Mouse (Mus musculus) MEL (cell line): Measurements from ENCODE around the gene Mybpc2. TPM values are rescaled to one million over a fixed set of nuclear protein-coding genes. Genes with fewer than 3 reads are reported as not detected.

Experiments
- DNase-seq: peaks from one replicate; pipeline ENCODE4 v3.0.0; 2011; ENCODE audit warnings: low read depth, low spot score
- H3K27ac ChIP-seq: 2 replicates; pipeline ENCODE4 v1.5.1; 2012; ENCODE audit warnings: low read depth, mild to moderate bottlenecking, control low read depth, low read length, moderate library complexity; ENCODE audit not compliant: control insufficient read depth
- H3K27me3 ChIP-seq, 2 experiments: fragments of 150-350 bp in 1 of 2; sonication (generic) in 1 of 2; 2 replicates each; pipeline ENCODE4 v1.6.1; 2012; ENCODE audit warnings: low read length in 2 of 2, mild to moderate bottlenecking in 2 of 2, improper control_type of control experiment in 1 of 2, moderate library complexity in 1 of 2; ENCODE audit not compliant: insufficient read depth in 2 of 2, control insufficient read depth in 1 of 2
- H3K36me3 ChIP-seq, 2 experiments: 2 replicates each; pipeline ENCODE4 v1.6.1; 2012 to 2014; ENCODE audit warnings: low read length in 2 of 2, improper control_type of control experiment in 1 of 2, inconsistent platforms in 1 of 2, mild to moderate bottlenecking in 1 of 2; ENCODE audit not compliant: insufficient read depth in 2 of 2, control insufficient read depth in 1 of 2
- H3K4me1 ChIP-seq, 2 experiments: fragments of 150-350 bp in 1 of 2; sonication (generic) in 1 of 2; 2 replicates each; pipeline ENCODE4 v1.6.1; 2012; ENCODE audit warnings: low read length in 2 of 2, improper control_type of control experiment in 1 of 2, mild to moderate bottlenecking in 1 of 2; ENCODE audit not compliant: insufficient read depth in 2 of 2, control insufficient read depth in 1 of 2
- H3K4me3 ChIP-seq, 2 experiments: fragments of 150-350 bp in 1 of 2; sonication (generic) in 1 of 2; 2 replicates each; pipeline ENCODE4 v1.5.1; 2012; ENCODE audit warnings: low read depth in 2 of 2, low read length in 2 of 2, mild to moderate bottlenecking in 2 of 2, moderate library complexity in 2 of 2, control low read depth in 1 of 2, improper control_type of control experiment in 1 of 2; ENCODE audit not compliant: control insufficient read depth in 1 of 2, insufficient read depth in 1 of 2
- H3K79me2 ChIP-seq: 2 replicates; pipeline ENCODE4 v1.6.1; 2012; ENCODE audit warnings: mild to moderate bottlenecking, low read length, moderate library complexity; ENCODE audit not compliant: control insufficient read depth, poor library complexity, insufficient read depth
- H3K9ac ChIP-seq: 2 replicates; pipeline ENCODE4 v1.6.1; 2012; ENCODE audit warnings: low read depth, mild to moderate bottlenecking, control low read depth, low read length, moderate library complexity; ENCODE audit not compliant: control insufficient read depth, poor library complexity, severe bottlenecking
- H3K9me3 ChIP-seq: fragments of 150-350 bp; sonication (generic); replicated peaks from 2 replicates; pipeline ENCODE4 v1.6.1; 2012; ENCODE audit warnings: mild to moderate bottlenecking, low read length, improper control_type of control experiment, moderate library complexity; ENCODE audit not compliant: insufficient read depth
- BHLHE40 ChIP-seq: IDR thresholded peaks from 2 replicates; pipeline ENCODE4 v1.6.1; 2012; ENCODE audit warnings: low read depth, mild to moderate bottlenecking, inconsistent platforms, low read length, improper control_type of control experiment, borderline replicate concordance
- CTCF ChIP-seq, 3 experiments: IDR thresholded peaks in 2 of 3; conservative IDR thresholded peaks in 1 of 3; 2 replicates each; pipeline ENCODE4 v1.5.1; 2011 to 2012; ENCODE audit warnings: low read length in 3 of 3, low read depth in 2 of 3, mild to moderate bottlenecking in 2 of 3, improper control_type of control experiment in 1 of 3, inconsistent platforms in 1 of 3, mixed read lengths in 1 of 3, moderate library complexity in 1 of 3; ENCODE audit not compliant: control insufficient read depth in 1 of 3, insufficient read depth in 1 of 3, poor library complexity in 1 of 3, severe bottlenecking in 1 of 3
- EP300 ChIP-seq, 2 experiments: IDR thresholded peaks; 2 replicates each; pipeline ENCODE4 v1.6.1; 2011; ENCODE audit warnings: improper control_type of control experiment in 2 of 2, low read length in 2 of 2, low read depth in 1 of 2, mild to moderate bottlenecking in 1 of 2
- KAT2A ChIP-seq: conservative IDR thresholded peaks from 2 replicates; pipeline ENCODE4 v1.6.1; 2012; ENCODE audit warnings: low read depth, low read length, improper control_type of control experiment, inconsistent platforms
- MAX ChIP-seq: IDR thresholded peaks from 2 replicates; pipeline ENCODE4 v1.6.1; 2011; ENCODE audit warnings: low read length, improper control_type of control experiment
- MAZ ChIP-seq: IDR thresholded peaks from 2 replicates; pipeline ENCODE4 v1.6.1; 2012; ENCODE audit warnings: low read depth, mild to moderate bottlenecking, inconsistent platforms, low read length, improper control_type of control experiment
- POLR2AphosphoS5 ChIP-seq: IDR thresholded peaks from 2 replicates; pipeline ENCODE4 v1.6.1; 2012; ENCODE audit warnings: low read depth, borderline replicate concordance, mild to moderate bottlenecking, inconsistent platforms, low read length, moderate library complexity, mixed read lengths
- RCOR1 ChIP-seq: IDR thresholded peaks from 2 replicates; pipeline ENCODE4 v1.6.1; 2012; ENCODE audit warnings: low read depth, mild to moderate bottlenecking, inconsistent platforms, low read length, improper control_type of control experiment
- SIN3A ChIP-seq: IDR thresholded peaks from 2 replicates; pipeline ENCODE4 v1.6.1; 2012; ENCODE audit warnings: low read length, improper control_type of control experiment, inconsistent platforms
- SMC3 ChIP-seq: IDR thresholded peaks from 2 replicates; pipeline ENCODE4 v1.6.1; 2011; ENCODE audit warnings: low read depth, low read length, improper control_type of control experiment
- TAL1 ChIP-seq: IDR thresholded peaks from 2 replicates; pipeline ENCODE4 v1.6.1; 2012; ENCODE audit warnings: mild to moderate bottlenecking, inconsistent platforms, low read length, moderate library complexity, mixed read lengths
- TCF12 ChIP-seq: IDR thresholded peaks from 2 replicates; pipeline ENCODE4 v1.6.1; 2014; ENCODE audit warnings: low read depth, mild to moderate bottlenecking, inconsistent platforms, low read length, improper control_type of control experiment, moderate library complexity
- USF1 ChIP-seq: IDR thresholded peaks from 2 replicates; pipeline ENCODE4 v1.6.1; 2014; ENCODE audit warnings: low read depth, mild to moderate bottlenecking, inconsistent platforms, low read length, improper control_type of control experiment, moderate library complexity
- USF2 ChIP-seq, 2 experiments: IDR thresholded peaks; 2 replicates each; pipeline ENCODE4 v1.6.1; 2011 to 2012; ENCODE audit warnings: improper control_type of control experiment in 2 of 2, low read length in 2 of 2, borderline replicate concordance in 1 of 2, inconsistent platforms in 1 of 2, low read depth in 1 of 2, mild to moderate bottlenecking in 1 of 2; ENCODE audit not compliant: insufficient read depth in 1 of 2
- ZKSCAN1 ChIP-seq: IDR thresholded peaks from 2 replicates; pipeline ENCODE4 v1.6.1; 2012; ENCODE audit warnings: low read depth, mild to moderate bottlenecking, inconsistent platforms, low read length, improper control_type of control experiment, moderate library complexity
- polyA plus RNA-seq, 2 experiments: library from polyadenylated mRNA; stranded (reverse) in 1 of 2; unstranded in 1 of 2; fragments of >175 nt in 1 of 2; fragments of >200 nt in 1 of 2; gene quantifications; 2 replicates each; pipeline versions ENCODE4 v1.2.1 to v1.2.4; 2012; ENCODE audit warnings: low replicate concordance in 2 of 2, low read depth in 1 of 2; ENCODE audit not compliant: insufficient read length in 2 of 2, insufficient read depth in 1 of 2, missing spikeins in 1 of 2
- total RNA-seq: library from RNA; depleted of rRNA; stranded (reverse); fragments of 300-350 nt; gene quantifications from 2 replicates; pipeline ENCODE4 v1.2.3, GENCODE M21; 2012

Mybpc2 gene
- total and polyA plus RNA-seq, 3 experiments: not detected

GRCm38 (mm10) chr7:44553826-44554225 is 29.4 kb upstream of the Mybpc2 start, which contains the start of gene Nr1h2 (continued):
- no peak for TF ChIP-seq BHLHE40
- TF ChIP-seq TAL1: no peak
- TF ChIP-seq, all 39 proteins: peak for 10

GRCm38 (mm10) chr7:44553196-44553764 is 28.8 kb upstream of the Mybpc2 start:
- peak overlapping the region; percentile 71 to 93 for H3K4me3 ChIP-seq
- TF ChIP-seq KAT2A (no peak), MAX (no peak), RCOR1 (peak; percentile 44; the same call in 1 of the 2 replicates), BHLHE40 (no peak), USF1 (0 out of 2 replicates have a peak, but pooled peaks have one; percentile 21), MAZ (peak; percentile 42; the same call in 1 of the 2 replicates), SIN3A (no peak), TCF12 (0 out of 2 replicates have a peak, but pooled peaks have one; percentile 7), EP300 (IDR thresholded peaks at IDR 0.05; ENCODE audit: low read depth in 1 of 2, low read length in 2 of 2) (0 out of 4 replicates have a peak, but pooled peaks of 1 of the 2 experiments have one; percentile 2), POLR2AphosphoS5 (no peak), CTCF (IDR thresholded peaks at IDR 0.05 in 2 of 3, conservative IDR thresholded peaks at IDR 0.05 in 1 of 3; ENCODE audit: control insufficient read depth in 1 of 3, insufficient read depth in 1 of 3, low read depth in 2 of 3, low read length in 3 of 3, poor library complexity in 1 of 3, severe bottlenecking in 1 of 3) (no peak), ZKSCAN1 (no peak)
- TF ChIP-seq, all 39 proteins: peak for 5
- peak overlapping the region; percentile 86 for H3K9ac ChIP-seq

GRCm38 (mm10) chr7:44552141-44552908 is 27.9 kb upstream of the Mybpc2 start:
- Histone ChIP-seq H3K9ac (no peak overlapping the region), H3K9me3 (no peaks in the 10 kb centered on the region), H3K27me3 (no peaks in the 10 kb centered on the region), H3K4me3 (peak overlapping the region in 1 of 2 experiments; percentile 60; a peak in 2 of 4 replicates), H3K79me2 (peaks cover 19% of the 10 kb centered on the region), H3K27ac (no peak overlapping the region), H3K4me1 (peaks cover 0 to 24% of the 10 kb centered on the region in 2 experiments; a peak in 3 of 4 replicates), H3K36me3 (peaks cover 0 to 4% of the 10 kb centered on the region in 2 experiments; a peak in 2 of 4 replicates)
- DNase-seq: no peak
- TF ChIP-seq SMC3 (no peak), USF2 (IDR thresholded peaks at IDR 0.05; ENCODE audit: borderline replicate concordance in 1 of 2, insufficient read depth in 1 of 2, low read depth in 1 of 2, low read length in 2 of 2) (no peak)

More at GRCm38 (mm10) chr7:44553196-44553764, 28.8 kb upstream of the Mybpc2 start:
- peaks cover 0 to 4% of the 10 kb centered on the region in 2 experiments; a peak in 1 of 4 replicates for H3K36me3 ChIP-seq
- no peaks in the 10 kb centered on the region for H3K9me3 ChIP-seq
- H3K27me3 ChIP-seq: no peaks in the 10 kb centered on the region
- peak; percentile 95 for DNase-seq
- H3K27ac ChIP-seq: peak overlapping the region; percentile 89
- H3K4me1 ChIP-seq: peaks cover 0 to 15% of the 10 kb centered on the region in 2 experiments; a peak in 3 of 4 replicates
- peaks cover 10% of the 10 kb centered on the region for H3K79me2 ChIP-seq
